Mouse (Mus musculus) C2C12 (cell line): ENCODE measurements around the gene Shb.

Experiments
- CEBPB ChIP-seq: IDR thresholded peaks from one replicate; pipeline ENCODE4 v1.6.1; 2011; ENCODE audit warnings: low read depth, mild to moderate bottlenecking, control low read depth, moderate library complexity
- CTCF ChIP-seq: IDR thresholded peaks from one replicate; pipeline ENCODE4 v1.5.1; 2011; ENCODE audit not compliant: control insufficient read depth, insufficient read depth, insufficient read length
- FOSL1 ChIP-seq: IDR thresholded peaks from one replicate; pipeline ENCODE4 v1.8.0; 2011; ENCODE audit warnings: mild to moderate bottlenecking, low read length; ENCODE audit not compliant: poor library complexity, insufficient read depth, severe bottlenecking
- MAX ChIP-seq: IDR thresholded peaks from one replicate; pipeline ENCODE4 v1.6.1; 2011; ENCODE audit warnings: mild to moderate bottlenecking, control low read depth
- MYOD1 ChIP-seq: IDR thresholded peaks from one replicate; pipeline ENCODE4 v1.6.1; 2011; ENCODE audit warnings: low read depth; ENCODE audit not compliant: control insufficient read depth, insufficient read length
- MYOG ChIP-seq: IDR thresholded peaks from one replicate; pipeline ENCODE4 v1.6.1; 2011; ENCODE audit not compliant: control insufficient read depth, insufficient read length; ENCODE audit errors: extremely low read depth
- USF1 ChIP-seq: IDR thresholded peaks from one replicate; pipeline ENCODE4 v1.6.1; 2011; ENCODE audit warnings: low read depth, mild to moderate bottlenecking, control low read depth, moderate library complexity

DNA sequence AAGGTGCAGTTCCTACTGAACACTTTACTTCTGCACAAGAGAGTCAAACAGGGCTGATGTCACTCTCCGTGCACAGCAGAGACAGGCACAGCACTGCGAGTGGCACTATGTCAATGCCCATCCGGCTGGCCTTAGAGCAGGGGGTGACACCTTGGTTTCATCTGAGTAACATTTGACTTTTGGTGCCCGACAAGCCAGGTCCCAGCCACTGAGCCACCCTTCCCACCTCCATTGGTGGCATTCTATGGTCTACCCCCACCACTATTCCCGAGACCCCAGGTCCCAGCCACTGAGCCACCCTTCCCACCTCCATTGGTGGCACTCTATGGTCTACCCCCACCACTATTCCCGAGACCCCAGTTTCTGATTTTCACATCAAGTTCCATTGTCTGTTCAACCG lies 128.2 kb downstream of the Shb start:
- no peak for TF ChIP-seq CTCF
- TF ChIP-seq CEBPB, result no peak
- TF ChIP-seq MAX, result no peak
- TF ChIP-seq MYOG, result no peak
- TF ChIP-seq FOSL1, result no peak
- no peak for TF ChIP-seq MYOD1
- TF ChIP-seq USF1, result no peak
